Mouse (Mus musculus): ENCODE data around the gene Scai. TPM values are rescaled to one million over a fixed set of nuclear protein-coding genes. Genes with fewer than 3 reads are reported as not detected.

Scai gene
- polyA plus RNA-seq, 1 experiment from 2014 or later: 8.0 TPM

DNA sequence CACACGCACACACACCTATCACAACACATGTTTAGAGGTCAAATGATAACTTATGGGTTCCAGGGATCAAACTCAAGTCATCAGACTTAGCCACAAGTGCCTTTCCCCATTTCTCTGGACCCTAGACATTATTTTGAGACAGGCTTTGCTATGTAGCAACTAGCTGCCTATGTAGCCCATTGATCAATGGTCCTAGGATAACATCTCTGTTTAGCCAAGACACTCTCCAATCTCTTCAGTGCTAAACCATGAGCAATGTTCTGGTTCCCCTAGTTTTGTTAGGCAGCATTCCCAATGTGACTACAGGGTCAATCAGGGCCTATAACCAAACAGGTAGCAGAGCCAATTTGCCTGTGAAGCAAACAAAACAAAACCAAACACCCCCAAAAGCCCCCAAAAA is 142.0 kb downstream of the Scai start:
- no peaks in the 10 kb centered on the region for H3K4me1 ChIP-seq (ENCODE audit: insufficient read depth)
- 93% methylated on average over 1 of the region's 1 CpGs for WGBS
- TF ChIP-seq CTCF (IDR thresholded peaks at IDR 0.05; ENCODE audit: low read depth): no peak

DNA sequence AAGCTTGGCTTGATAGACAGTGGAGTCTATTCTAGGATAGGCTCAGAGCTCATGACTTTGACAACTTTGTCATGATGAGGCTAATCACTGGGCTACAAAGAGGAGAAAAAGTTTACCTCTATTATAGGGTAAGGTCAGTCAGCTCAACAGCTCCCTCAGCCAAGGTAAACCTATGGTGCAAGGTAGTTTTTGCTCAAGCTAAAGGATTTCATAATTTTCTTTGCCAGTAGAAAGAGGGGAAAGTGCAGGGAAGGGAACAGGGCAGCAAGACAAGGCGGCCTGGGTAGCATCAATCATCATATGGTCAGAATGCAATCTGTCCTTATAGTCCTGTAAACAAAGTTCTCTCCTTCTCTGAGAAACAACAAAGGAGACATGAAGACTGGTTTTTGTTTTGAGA is 150.3 kb downstream of the Scai start:
- H3K9me3 ChIP-seq (ENCODE audit: low read depth, low read length): no peaks in the 10 kb centered on the region
- no peaks in the 10 kb centered on the region for H3K27me3 ChIP-seq (ENCODE audit: insufficient read depth, low read length)
- no peaks in the 10 kb centered on the region for H3K4me1 ChIP-seq (ENCODE audit: insufficient read depth)
- DNase-seq: no peak
- no peak overlapping the region for H3K9ac ChIP-seq
- H3K36me3 ChIP-seq (ENCODE audit: insufficient read depth): peaks cover 74% of the 10 kb centered on the region
- no peak overlapping the region for H3K4me3 ChIP-seq (ENCODE audit: low read depth, low read length)
- ATAC-seq (ENCODE audit: insufficient read depth): no peak
- 87% methylated on average over 1 of the region's 1 CpGs for WGBS
- no peak for TF ChIP-seq CTCF (IDR thresholded peaks at IDR 0.05; ENCODE audit: low read depth)
- H3K4me2 ChIP-seq: no peak overlapping the region
- H3K27ac ChIP-seq (ENCODE audit: low read depth): no peak overlapping the region

More for the DNA sequence above, 142.0 kb downstream of the Scai start:
- Histone ChIP-seq H3K4me2 (no peak overlapping the region), H3K9ac (no peak overlapping the region), H3K36me3 (ENCODE audit: insufficient read depth) (peaks cover 67% of the 10 kb centered on the region), H3K4me3 (ENCODE audit: low read depth, low read length) (no peak overlapping the region), H3K9me3 (ENCODE audit: low read depth, low read length) (no peaks in the 10 kb centered on the region), H3K27ac (ENCODE audit: low read depth) (no peak overlapping the region), H3K27me3 (ENCODE audit: insufficient read depth, low read length) (no peaks in the 10 kb centered on the region)
- ATAC-seq (ENCODE audit: insufficient read depth) (no peak), DNase-seq (no peak)

DNA sequence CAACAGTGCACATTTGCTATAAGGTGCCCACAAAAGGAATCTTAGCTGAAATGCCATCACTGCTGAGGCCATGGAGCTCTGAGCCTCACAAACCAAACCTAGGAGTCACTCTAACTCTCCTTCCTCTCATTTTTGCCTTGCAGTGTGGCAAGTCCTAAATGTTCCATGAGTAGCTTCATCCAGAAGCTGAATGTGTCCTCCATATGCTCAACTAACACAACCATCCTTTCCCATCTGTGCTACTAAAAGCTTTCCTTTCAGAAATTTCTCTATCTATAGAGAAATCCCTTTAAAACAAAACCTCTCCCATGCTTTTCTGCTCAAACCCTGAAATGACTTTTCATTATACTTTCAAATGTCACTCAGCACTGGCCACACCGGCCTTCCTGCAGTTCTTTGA is 158.9 kb downstream of the Scai start:
- WGBS: 96% methylated on average over 1 of the region's 1 CpGs
- no peak overlapping the region for H3K27ac ChIP-seq (ENCODE audit: low read depth)
- DNase-seq (no peak), ATAC-seq (ENCODE audit: insufficient read depth) (no peak)
- no peaks in the 10 kb centered on the region for H3K9me3 ChIP-seq (ENCODE audit: low read depth, low read length)
- H3K27me3 ChIP-seq (ENCODE audit: insufficient read depth, low read length): no peaks in the 10 kb centered on the region
- no peaks in the 10 kb centered on the region for H3K4me1 ChIP-seq (ENCODE audit: insufficient read depth)
- H3K4me2 ChIP-seq: no peak overlapping the region
- no peak for TF ChIP-seq CTCF (IDR thresholded peaks at IDR 0.05; ENCODE audit: low read depth)
- H3K9ac ChIP-seq: no peak overlapping the region
- H3K36me3 ChIP-seq (ENCODE audit: insufficient read depth): peaks cover 75% of the 10 kb centered on the region
- no peak overlapping the region for H3K4me3 ChIP-seq (ENCODE audit: low read depth, low read length)

DNA sequence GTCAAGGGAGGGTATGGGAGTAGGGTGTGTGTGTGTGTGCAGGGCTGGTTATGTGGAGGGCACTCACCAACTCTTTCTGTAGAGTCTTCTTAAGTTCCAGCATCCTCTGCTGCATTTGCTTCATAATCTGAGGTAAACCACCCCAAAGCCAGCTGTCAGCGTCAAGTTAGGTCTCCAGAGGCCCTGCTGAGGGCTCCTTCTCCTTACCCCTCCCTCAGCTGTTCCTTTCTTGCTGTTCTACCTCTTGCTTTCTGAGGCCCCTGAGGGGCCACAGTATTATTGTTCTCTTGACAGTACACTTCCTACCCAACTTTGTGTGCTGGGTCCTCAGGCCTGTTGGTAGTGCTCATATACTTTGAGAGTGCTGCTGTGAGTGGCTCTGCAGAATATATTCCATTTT is 170.5 kb downstream of the Scai start:
- H3K27ac ChIP-seq (ENCODE audit: low read depth): no peak overlapping the region
- H3K9ac ChIP-seq: no peak overlapping the region
- ATAC-seq (ENCODE audit: insufficient read depth) (no peak), DNase-seq (no peak)
- peaks cover 83% of the 10 kb centered on the region for H3K36me3 ChIP-seq (ENCODE audit: insufficient read depth)
- H3K27me3 ChIP-seq (ENCODE audit: insufficient read depth, low read length): no peaks in the 10 kb centered on the region
- 77% methylated on average over 1 of the region's 1 CpGs for WGBS
- no peaks in the 10 kb centered on the region for H3K4me1 ChIP-seq (ENCODE audit: insufficient read depth)
- H3K9me3 ChIP-seq (ENCODE audit: low read depth, low read length): no peaks in the 10 kb centered on the region
- H3K4me2 ChIP-seq: no peak overlapping the region
- no peak overlapping the region for H3K4me3 ChIP-seq (ENCODE audit: low read depth, low read length)
- TF ChIP-seq CTCF (IDR thresholded peaks at IDR 0.05; ENCODE audit: low read depth): no peak

DNA sequence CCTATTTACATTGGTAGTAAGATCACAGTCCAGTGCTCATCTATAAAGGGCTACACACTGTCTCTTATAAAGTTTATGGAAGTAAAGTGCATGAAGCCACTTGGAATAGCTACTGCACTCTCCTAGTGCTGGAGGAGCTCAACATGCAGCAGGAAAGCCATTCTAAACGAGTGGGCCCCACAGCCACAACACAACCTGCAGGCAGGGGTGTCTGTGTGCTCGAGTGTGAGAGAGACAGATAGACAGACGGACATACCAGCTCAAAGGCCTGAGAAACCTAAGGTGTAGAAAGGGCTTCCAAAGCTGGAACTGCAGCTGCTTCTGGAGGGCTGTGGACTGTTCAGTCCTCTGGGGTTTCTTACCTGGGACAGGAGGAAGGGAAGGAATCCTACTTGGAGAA is 174.0 kb downstream of the Scai start:
- H3K27me3 ChIP-seq (ENCODE audit: insufficient read depth, low read length): no peaks in the 10 kb centered on the region
- ATAC-seq (ENCODE audit: insufficient read depth) (no peak), DNase-seq (no peak)
- H3K9me3 ChIP-seq (ENCODE audit: low read depth, low read length): no peaks in the 10 kb centered on the region
- no peak overlapping the region for H3K27ac ChIP-seq (ENCODE audit: low read depth)
- no peaks in the 10 kb centered on the region for H3K4me1 ChIP-seq (ENCODE audit: insufficient read depth)
- H3K4me3 ChIP-seq (ENCODE audit: low read depth, low read length): no peak overlapping the region
- TF ChIP-seq CTCF (IDR thresholded peaks at IDR 0.05; ENCODE audit: low read depth): no peak
- H3K36me3 ChIP-seq (ENCODE audit: insufficient read depth): peaks cover 87% of the 10 kb centered on the region
- WGBS: 68% methylated on average over 3 of the region's 3 CpGs
- H3K4me2 ChIP-seq: no peak overlapping the region
- H3K9ac ChIP-seq: no peak overlapping the region

Other genes starting within 250 kb of the Scai start
- gene Wdr38, start 193.3 kb downstream of the Scai start, polyA plus RNA-seq (2014; fragmentation: Nextera tagmentation; extraction: Ambion mirVana): 1.1 and 1.2 TPM in 2 replicates
- gene Arpc5l, start 185.4 kb downstream of the Scai start, polyA plus RNA-seq (2014; fragmentation: Nextera tagmentation; extraction: Ambion mirVana): 132 and 136 TPM in 2 replicates
- 935 and 1,086 TPM in 2 replicates for gene Rpl35, start 185.1 kb downstream of the Scai start, polyA plus RNA-seq (2014; fragmentation: Nextera tagmentation; extraction: Ambion mirVana)
- gene Golga1, start 125.2 kb downstream of the Scai start, polyA plus RNA-seq (2014; fragmentation: Nextera tagmentation; extraction: Ambion mirVana): 24.5 and 27.2 TPM in 2 replicates
- 79.8 and 84.2 TPM in 2 replicates for gene Ppp6c, start 35.7 kb upstream of the Scai start, polyA plus RNA-seq (2014; fragmentation: Nextera tagmentation; extraction: Ambion mirVana)